Mouse (Mus musculus) c-Kit-positive CD71-positive TER-119-negative erythroid progenitor cells, embryonic 14.5 days (primary cell): ENCODE measurements around the gene Spns2.
"Not testable (repeated sequence)": the region's sequence is repeated elsewhere in the genome, so short reads cannot be mapped to it uniquely, and the experiment has no call there.

Experiments used
- DNase-seq: peaks from one replicate; pipeline ENCODE4 v3.0.0-alpha.2; 2013; ENCODE audit warnings: low read depth

The Spns2 gene

GRCm38 (mm10) chr11:72473540-72473939 lies 16.2 kb downstream of the Spns2 start:
- no peak for DNase-seq

GRCm38 (mm10) chr11:72471381-72471780 lies 18.3 kb downstream of the Spns2 start:
- no peak for DNase-seq

- no peak for DNase-seq
These were observed 19.7 kb downstream of the Spns2 start for GRCm38 (mm10) chr11:72470004-72470403.

- no peak for DNase-seq
These were observed 20.5 kb downstream of the Spns2 start for GRCm38 (mm10) chr11:72469217-72469616.

- DNase-seq: no peak
These were observed 21.2 kb downstream of the Spns2 start for GRCm38 (mm10) chr11:72468525-72468924.

GRCm38 (mm10) chr11:72466694-72467507 lies 22.8 kb downstream of the Spns2 start:
- peak; percentile 52 for DNase-seq

- DNase-seq: no peak
These were observed 23.6 kb downstream of the Spns2 start for GRCm38 (mm10) chr11:72465978-72466693.

GRCm38 (mm10) chr11:72464821-72465220 lies 24.9 kb downstream of the Spns2 start:
- no peak for DNase-seq

GRCm38 (mm10) chr11:72461500-72461981 lies 28.2 kb downstream of the Spns2 start:
- no peak for DNase-seq

GRCm38 (mm10) chr11:72458502-72458901 lies 31.2 kb downstream of the Spns2 start:
- no peak for DNase-seq

GRCm38 (mm10) chr11:72457995-72458496 lies 31.7 kb downstream of the Spns2 start:
- DNase-seq: no peak

GRCm38 (mm10) chr11:72455694-72456093 lies 34.0 kb downstream of the Spns2 start:
- no peak for DNase-seq

- no peak for DNase-seq
These were observed 36.4 kb downstream of the Spns2 start for GRCm38 (mm10) chr11:72453105-72453953.

- DNase-seq: no peak
These were observed 37.5 kb downstream of the Spns2 start for GRCm38 (mm10) chr11:72452140-72452665.

GRCm38 (mm10) chr11:72447475-72447874 lies 42.2 kb downstream of the Spns2 start:
- DNase-seq: no peak

- peak; percentile 49 for DNase-seq
These were observed 43.2 kb downstream of the Spns2 start for GRCm38 (mm10) chr11:72446311-72447105.

- DNase-seq: peak; percentile 97
These were observed 48.6 kb downstream of the Spns2 start, which contains the start of gene Mybbp1a for GRCm38 (mm10) chr11:72440965-72441664. Gene Mybbp1a, plus strand, starts transcription at chr11:72441355.

- not testable (repeated sequence) for DNase-seq
These were observed 49.1 kb downstream of the Spns2 start for GRCm38 (mm10) chr11:72440597-72440964.

- DNase-seq: no peak
These were observed 51.3 kb downstream of the Spns2 start for GRCm38 (mm10) chr11:72438411-72438810.
